Mouse (Mus musculus) kidney, adult 2 months (tissue): ENCODE measurements around the gene Pdzrn3. TPM values are rescaled to one million over a fixed set of nuclear protein-coding genes. Genes with fewer than 3 reads are reported as not detected.
A peak's percentile ranks its signal among the peaks of the same experiment; 100 is the strongest.

Experiments
- DNase-seq: peaks from one replicate; pipeline ENCODE4 v3.0.0; 2021
- H3K27ac ChIP-seq: fragments of 200-500 bp; 2 replicates; pipeline ENCODE4 v1.5.1; 2012; ENCODE audit warnings: low read depth, low read length, control low read depth, inconsistent platforms; ENCODE audit not compliant: insufficient read depth
- H3K27me3 ChIP-seq: fragments of 200-500 bp; replicated peaks from 2 replicates; pipeline ENCODE4 v1.6.1; 2012; ENCODE audit warnings: mild to moderate bottlenecking, moderate library complexity, low read length, inconsistent platforms; ENCODE audit not compliant: control insufficient read depth, insufficient read depth
- H3K36me3 ChIP-seq: fragments of 200-500 bp; 2 replicates; pipeline ENCODE4 v1.6.1; 2012; ENCODE audit warnings: mild to moderate bottlenecking, moderate library complexity, low read length, inconsistent platforms; ENCODE audit not compliant: control insufficient read depth, insufficient read depth
- H3K4me1 ChIP-seq: fragments of 200-500 bp; 2 replicates; pipeline ENCODE4 v1.6.1; 2011; ENCODE audit warnings: low read length; ENCODE audit not compliant: control insufficient read depth, insufficient read depth
- H3K4me3 ChIP-seq: fragments of 200-500 bp; 2 replicates; pipeline ENCODE4 v1.5.1; 2011; ENCODE audit warnings: mild to moderate bottlenecking, low read depth, low read length, control low read depth; ENCODE audit not compliant: insufficient read depth
- CTCF ChIP-seq: fragments of 200-500 bp; conservative IDR thresholded peaks from 2 replicates; pipeline ENCODE4 v1.5.1; 2011; ENCODE audit warnings: low read depth, mild to moderate bottlenecking, control low read depth, low read length, moderate library complexity, mixed read lengths; ENCODE audit not compliant: insufficient read depth, insufficient read length
- POLR2A ChIP-seq: fragments of 200-500 bp; IDR thresholded peaks from one replicate; pipeline ENCODE4 v1.6.1; 2011; ENCODE audit warnings: low read depth, low read length, control low read depth
- WGBS: fragments of 180-500 bp; shearing (Covaris S2); methylation state at CpG from one replicate; pipeline ENCODE4 v1.1.7; 2018; 5-methylcytosine and 5-hydroxymethylcytosine counted together
- polyA plus RNA-seq: library from polyadenylated mRNA; depleted of rRNA; stranded (reverse); fragments of >200 nt; gene quantifications from 2 replicates; pipeline ENCODE4 v1.2.3, GENCODE M21; 2012

The Pdzrn3 gene
- polyA plus RNA-seq, 1 experiment, result 11.9 TPM

GRCm38 (mm10) chr6:101254652-101255051 is 123.0 kb downstream of the Pdzrn3 start:
- no peak for TF ChIP-seq POLR2A
- TF ChIP-seq CTCF, result no peak

GRCm38 (mm10) chr6:101251916-101252603 is 125.6 kb downstream of the Pdzrn3 start:
- TF ChIP-seq POLR2A (no peak), CTCF (no peak)
- H3K27ac ChIP-seq, result no peak overlapping the region
- 82% methylated on average over 12 of the region's 12 CpGs for WGBS

More at GRCm38 (mm10) chr6:101254652-101255051, 123.0 kb downstream of the Pdzrn3 start:
- no peak for DNase-seq
- no peaks in the 10 kb centered on the region for H3K27me3 ChIP-seq
- no peak overlapping the region for H3K4me3 ChIP-seq
- no peak overlapping the region for H3K27ac ChIP-seq
- no peaks in the 10 kb centered on the region for H3K4me1 ChIP-seq
- no peaks in the 10 kb centered on the region for H3K36me3 ChIP-seq
- WGBS, result 46% methylated on average over 4 of the region's 4 CpGs

DNA sequence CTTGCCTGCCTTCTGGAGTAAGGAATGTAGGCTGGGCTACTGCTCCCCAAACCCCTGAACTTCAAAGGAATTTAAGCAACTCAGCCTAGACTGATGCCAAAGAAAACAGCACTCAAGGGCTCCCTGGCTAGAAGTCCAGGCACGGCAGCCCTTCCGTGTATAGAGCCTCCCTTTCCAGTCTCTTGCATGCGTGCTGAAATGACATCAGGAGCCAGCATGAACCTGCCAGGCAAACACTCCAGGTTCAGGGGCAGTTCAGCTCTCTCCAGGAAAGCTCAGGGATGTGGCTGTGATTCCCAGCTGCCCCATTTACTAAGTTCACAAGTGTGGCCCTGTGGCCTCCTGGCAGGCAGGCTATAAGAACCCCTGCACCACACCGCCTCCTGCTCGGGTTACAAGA is 126.5 kb downstream of the Pdzrn3 start:
- DNase-seq, result peak; percentile 21
- H3K36me3 ChIP-seq, result no peaks in the 10 kb centered on the region
- no peak for TF ChIP-seq POLR2A
- H3K27me3 ChIP-seq, result no peaks in the 10 kb centered on the region
- no peak overlapping the region for H3K27ac ChIP-seq
- no peaks in the 10 kb centered on the region for H3K4me1 ChIP-seq
- no peak overlapping the region for H3K4me3 ChIP-seq
- WGBS, result 44% methylated on average over 5 of the region's 5 CpGs

More at GRCm38 (mm10) chr6:101251916-101252603, 125.6 kb downstream of the Pdzrn3 start:
- Histone ChIP-seq H3K36me3 (no peaks in the 10 kb centered on the region), H3K4me3 (no peak overlapping the region), H3K4me1 (no peaks in the 10 kb centered on the region), H3K27me3 (no peaks in the 10 kb centered on the region)
- DNase-seq, result no peak

DNA sequence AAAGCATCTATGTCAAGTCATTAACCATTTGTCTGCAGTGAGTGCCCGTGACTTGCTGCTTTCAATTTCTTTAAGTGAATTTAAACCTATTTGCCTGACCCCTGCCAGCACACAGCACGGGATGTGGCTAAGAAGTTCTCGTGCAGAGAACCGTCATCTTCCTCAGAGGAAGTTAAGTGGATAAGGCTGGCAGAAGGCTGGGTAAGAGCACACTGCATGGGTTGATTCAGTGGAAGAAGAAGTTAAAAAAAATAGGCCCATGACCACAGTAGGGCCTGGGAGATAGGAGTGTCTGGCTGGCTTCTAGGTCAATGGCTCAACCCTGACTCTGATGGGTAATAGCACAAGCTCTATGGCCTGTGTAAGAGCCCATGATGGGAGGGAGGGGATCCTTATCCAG is 131.6 kb downstream of the Pdzrn3 start:
- 88% methylated on average over 4 of the region's 4 CpGs for WGBS
- DNase-seq, result no peak
- Histone ChIP-seq H3K27me3 (no peaks in the 10 kb centered on the region), H3K4me3 (no peak overlapping the region), H3K36me3 (no peaks in the 10 kb centered on the region), H3K27ac (no peak overlapping the region), H3K4me1 (no peaks in the 10 kb centered on the region)
- TF ChIP-seq POLR2A, result no peak
- no peak for TF ChIP-seq CTCF

- H3K36me3 ChIP-seq, result no peaks in the 10 kb centered on the region
- no peak overlapping the region for H3K4me3 ChIP-seq
- no peak for TF ChIP-seq POLR2A
- H3K4me1 ChIP-seq, result no peaks in the 10 kb centered on the region
- no peak for DNase-seq
- WGBS, result 77% methylated on average over 3 of the region's 3 CpGs
- no peak overlapping the region for H3K27ac ChIP-seq
- H3K27me3 ChIP-seq, result no peaks in the 10 kb centered on the region
These were observed 133.3 kb downstream of the Pdzrn3 start for GRCm38 (mm10) chr6:101244355-101244754.

DNA sequence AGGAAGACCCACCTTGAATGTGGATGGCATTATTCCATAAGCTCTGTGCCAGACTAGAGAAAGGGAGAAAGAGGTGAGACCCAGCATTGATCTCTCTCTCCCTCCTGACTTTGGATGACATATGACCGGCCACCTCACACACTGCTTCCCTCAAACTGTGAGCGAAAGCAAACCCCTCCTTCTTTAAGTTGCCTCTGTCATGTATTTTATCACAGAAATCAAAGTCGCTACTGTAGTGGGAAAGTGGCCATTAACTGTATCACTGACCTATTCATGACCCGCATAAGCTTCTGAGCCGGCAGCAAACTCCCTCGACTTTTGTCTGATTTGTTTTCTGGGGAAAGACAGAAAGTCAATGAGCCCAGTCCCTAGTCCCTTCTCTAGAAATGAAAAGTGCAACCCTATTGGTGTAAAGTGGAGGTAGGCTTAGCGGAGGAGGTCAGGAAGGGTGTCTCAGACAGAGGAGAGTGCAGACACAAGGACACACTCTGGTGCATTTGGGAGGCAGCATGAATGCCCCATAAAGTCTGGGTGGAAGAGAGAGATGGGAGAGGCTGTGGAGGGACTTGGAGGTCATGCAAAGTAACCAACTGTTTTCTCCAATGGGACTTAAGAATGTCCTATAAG is 134.4 kb downstream of the Pdzrn3 start:
- TF ChIP-seq CTCF (no peak), POLR2A (no peak)

DNA sequence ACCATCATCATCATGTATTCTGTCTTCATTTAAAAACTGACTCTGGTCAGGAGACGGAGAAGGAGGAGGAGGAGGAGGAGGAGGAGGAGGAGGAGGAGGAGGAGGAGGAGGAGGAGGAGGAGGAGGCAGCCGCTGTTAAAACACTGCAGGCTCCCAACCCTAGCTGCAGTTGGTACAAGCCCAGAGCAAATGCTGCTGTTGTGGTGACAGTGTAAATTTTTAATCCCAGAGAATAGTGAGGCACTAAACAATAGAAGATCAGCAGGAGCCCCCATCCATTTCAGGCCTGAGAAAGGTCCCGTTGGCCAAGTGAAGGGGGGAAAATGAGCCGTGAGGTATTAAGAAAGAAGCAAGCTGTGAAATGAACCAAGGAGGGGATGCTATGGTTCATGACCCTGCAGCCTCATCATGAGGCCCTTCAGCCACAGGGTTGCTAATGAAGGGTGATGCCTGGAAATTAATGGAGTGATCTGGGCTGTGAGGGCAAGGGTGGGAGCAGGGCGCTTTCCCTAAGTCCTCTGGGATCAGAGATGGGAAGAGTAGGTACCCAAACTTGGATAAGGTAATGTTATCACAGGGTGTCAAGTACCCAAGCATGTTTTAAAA is 141.0 kb downstream of the Pdzrn3 start:
- DNase-seq, result no peak
- Histone ChIP-seq H3K4me3 (no peak overlapping the region), H3K27me3 (no peaks in the 10 kb centered on the region; the same call in 1 of the 2 replicates), H3K27ac (no peak overlapping the region), H3K36me3 (no peaks in the 10 kb centered on the region), H3K4me1 (no peaks in the 10 kb centered on the region)
- 49% methylated on average over 5 of the region's 5 CpGs for WGBS
- TF ChIP-seq POLR2A (no peak), CTCF (no peak)

More for the DNA sequence above, 134.4 kb downstream of the Pdzrn3 start:
- no peak for DNase-seq
- H3K27ac ChIP-seq, result no peak overlapping the region
- 59% methylated on average over 7 of the region's 7 CpGs for WGBS
- no peaks in the 10 kb centered on the region for H3K36me3 ChIP-seq
- H3K4me3 ChIP-seq, result no peak overlapping the region
- no peaks in the 10 kb centered on the region for H3K27me3 ChIP-seq
- no peaks in the 10 kb centered on the region for H3K4me1 ChIP-seq
